Mouse (Mus musculus): ENCODE results near the gene Arhgef5.

The Arhgef5 gene

DNA sequence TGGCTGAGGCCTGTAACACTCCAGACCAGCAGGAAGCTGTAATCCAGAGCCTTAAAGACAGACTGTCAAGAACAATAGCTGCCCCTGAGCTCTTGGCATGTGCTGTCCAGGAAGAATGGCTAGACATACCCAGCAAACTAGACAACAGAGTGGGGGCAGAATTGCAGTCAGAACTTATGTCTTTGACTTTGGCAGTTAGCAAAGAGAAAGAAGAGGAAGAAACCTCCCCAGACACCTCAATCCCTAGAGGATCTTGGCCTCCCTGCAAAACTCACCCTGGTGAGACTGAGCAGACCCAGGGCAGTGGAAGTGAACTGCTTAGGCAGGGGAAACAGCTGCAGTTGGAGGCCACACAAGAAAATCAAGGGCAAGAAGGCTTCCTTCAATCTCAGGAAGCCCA, 7.2 kb downstream of the Arhgef5 start:
- no peak overlapping the region for H3K4me3 ChIP-seq (replicated peaks; ENCODE audit: low read length)
- H3K27me3 ChIP-seq (ENCODE audit: insufficient read depth, low read length) = peaks cover 10% of the 10 kb centered on the region; the same call in 1 of the 2 replicates
- TF ChIP-seq CTCF (conservative IDR thresholded peaks at IDR 0.05; ENCODE audit: low read length) = no peak
- no peak for TF ChIP-seq NANOG (IDR thresholded peaks at IDR 0.05; ENCODE audit: borderline replicate concordance, low read length)
- no peak for TF ChIP-seq POU5F1 (IDR thresholded peaks at IDR 0.05; ENCODE audit: borderline replicate concordance, low read length)
- H3K36me3 ChIP-seq (ENCODE audit: insufficient read depth, low read length) = no peaks in the 10 kb centered on the region
- no peaks in the 10 kb centered on the region for H3K9me3 ChIP-seq (ENCODE audit: low read length)
- no peaks in the 10 kb centered on the region for H3K4me1 ChIP-seq (replicated peaks; ENCODE audit: low read depth, low read length)

DNA sequence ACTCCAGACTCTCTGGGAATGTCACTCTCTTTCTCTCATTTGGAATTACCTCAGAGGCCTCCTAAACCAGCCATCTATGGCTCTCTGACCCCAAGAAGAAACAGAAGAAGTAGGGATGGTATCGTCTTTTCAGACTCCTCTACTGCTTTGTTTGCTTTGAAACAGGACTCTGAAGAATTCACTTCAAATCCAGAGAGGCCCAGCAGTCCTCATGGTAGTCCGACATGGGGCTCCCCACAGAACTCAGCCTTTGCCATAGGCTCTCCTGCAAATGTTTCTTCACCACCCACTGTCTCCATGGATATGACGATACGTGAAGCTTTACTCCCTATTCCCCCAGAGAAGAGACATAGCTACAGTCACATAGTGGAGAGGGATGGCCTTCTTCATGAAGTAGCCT, 8.7 kb downstream of the Arhgef5 start:
- Histone ChIP-seq H3K36me3 (ENCODE audit: insufficient read depth, low read length) (no peaks in the 10 kb centered on the region), H3K4me3 (replicated peaks; ENCODE audit: low read length) (no peak overlapping the region), H3K9me3 (ENCODE audit: low read length) (no peaks in the 10 kb centered on the region), H3K4me1 (replicated peaks; ENCODE audit: low read depth, low read length) (no peaks in the 10 kb centered on the region), H3K27me3 (ENCODE audit: insufficient read depth, low read length) (peaks cover 5% of the 10 kb centered on the region; the same call in 1 of the 2 replicates)
- no peak for TF ChIP-seq CTCF (conservative IDR thresholded peaks at IDR 0.05; ENCODE audit: low read length)
- TF ChIP-seq NANOG (IDR thresholded peaks at IDR 0.05; ENCODE audit: borderline replicate concordance, low read length) = no peak
- TF ChIP-seq POU5F1 (IDR thresholded peaks at IDR 0.05; ENCODE audit: borderline replicate concordance, low read length) = no peak

DNA sequence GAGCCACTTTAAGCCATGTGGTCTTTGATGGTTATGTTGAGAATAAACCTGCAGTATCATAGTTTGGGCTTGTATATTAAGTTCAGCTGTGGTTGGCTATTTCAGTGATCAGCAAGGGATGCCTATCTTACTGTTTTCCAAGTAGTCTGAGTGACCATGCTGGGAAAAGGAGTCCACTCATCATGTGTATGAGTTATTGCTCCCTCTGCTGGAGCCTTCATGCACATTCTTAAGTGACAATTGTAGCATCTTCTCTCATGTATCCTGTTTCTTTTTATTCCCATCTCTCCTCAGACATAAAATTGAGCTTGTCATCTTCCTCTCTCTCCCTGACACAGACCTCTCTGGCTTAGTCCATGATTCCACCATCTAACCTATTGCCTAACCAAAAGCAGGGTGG, 12.9 kb downstream of the Arhgef5 start:
- Histone ChIP-seq H3K9me3 (ENCODE audit: low read length) (no peaks in the 10 kb centered on the region), H3K27me3 (ENCODE audit: insufficient read depth, low read length) (peaks cover 5% of the 10 kb centered on the region; the same call in 1 of the 2 replicates), H3K4me3 (replicated peaks; ENCODE audit: low read length) (no peak overlapping the region), H3K36me3 (ENCODE audit: insufficient read depth, low read length) (no peaks in the 10 kb centered on the region; the same call in 1 of the 2 replicates), H3K4me1 (replicated peaks; ENCODE audit: low read depth, low read length) (no peaks in the 10 kb centered on the region)
- no peak for TF ChIP-seq POU5F1 (IDR thresholded peaks at IDR 0.05; ENCODE audit: borderline replicate concordance, low read length)
- peak; percentile 26; the same call in 1 of the 2 replicates for TF ChIP-seq CTCF (conservative IDR thresholded peaks at IDR 0.05; ENCODE audit: low read length)

DNA sequence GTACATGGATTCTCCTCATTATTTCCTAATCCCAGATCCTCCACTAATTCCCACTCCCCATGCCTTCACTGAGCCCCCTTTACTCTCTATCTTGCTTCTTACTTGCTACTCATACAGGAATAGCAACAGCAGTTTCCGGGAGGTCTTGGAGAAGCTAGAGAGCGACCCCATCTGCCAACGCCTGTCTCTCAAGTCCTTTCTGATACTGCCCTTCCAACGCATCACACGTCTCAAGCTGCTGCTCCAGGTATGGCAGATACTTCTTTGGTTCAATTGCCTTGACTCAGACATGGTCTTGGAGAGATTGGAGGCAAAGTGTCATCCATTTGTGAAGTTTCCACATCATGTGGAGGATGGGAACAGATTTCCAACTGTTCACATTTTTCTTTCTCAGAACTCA, 15.1 kb downstream of the Arhgef5 start:
- H3K36me3 ChIP-seq (ENCODE audit: insufficient read depth, low read length) = no peaks in the 10 kb centered on the region; the same call in 1 of the 2 replicates
- H3K4me1 ChIP-seq (replicated peaks; ENCODE audit: low read depth, low read length) = no peaks in the 10 kb centered on the region
- no peaks in the 10 kb centered on the region for H3K27me3 ChIP-seq (ENCODE audit: insufficient read depth, low read length)
- H3K4me3 ChIP-seq (replicated peaks; ENCODE audit: low read length) = no peak overlapping the region
- no peaks in the 10 kb centered on the region for H3K9me3 ChIP-seq (ENCODE audit: low read length)
- TF ChIP-seq NANOG (IDR thresholded peaks at IDR 0.05; ENCODE audit: borderline replicate concordance, low read length) (no peak), POU5F1 (IDR thresholded peaks at IDR 0.05; ENCODE audit: borderline replicate concordance, low read length) (no peak), CTCF (conservative IDR thresholded peaks at IDR 0.05; ENCODE audit: low read length) (no peak)

DNA sequence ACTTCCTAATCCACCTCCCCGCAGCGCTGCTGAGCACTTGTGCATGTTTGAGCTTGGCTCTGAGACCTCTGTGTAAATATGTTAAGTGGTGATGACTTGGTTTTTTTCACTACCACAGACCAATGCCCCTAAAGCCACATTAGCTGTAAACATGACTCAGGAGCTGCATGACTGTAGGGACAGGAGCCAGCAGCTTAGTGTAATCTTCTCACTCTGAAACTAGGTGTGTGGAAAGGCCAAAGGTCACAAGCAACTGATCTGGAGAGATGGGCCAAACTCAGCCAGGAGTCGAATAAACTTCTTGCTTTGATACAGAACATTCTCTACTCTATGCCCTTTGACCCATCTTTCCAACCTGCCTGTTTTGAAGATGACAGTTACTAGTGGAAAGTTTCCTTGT, 26.7 kb downstream of the Arhgef5 start:
- H3K36me3 ChIP-seq (ENCODE audit: insufficient read depth, low read length) = no peaks in the 10 kb centered on the region
- H3K4me3 ChIP-seq (replicated peaks; ENCODE audit: low read length) = no peak overlapping the region
- TF ChIP-seq POU5F1 (IDR thresholded peaks at IDR 0.05; ENCODE audit: borderline replicate concordance, low read length) (no peak), NANOG (IDR thresholded peaks at IDR 0.05; ENCODE audit: borderline replicate concordance, low read length) (no peak), CTCF (conservative IDR thresholded peaks at IDR 0.05; ENCODE audit: low read length) (no peak)

DNA sequence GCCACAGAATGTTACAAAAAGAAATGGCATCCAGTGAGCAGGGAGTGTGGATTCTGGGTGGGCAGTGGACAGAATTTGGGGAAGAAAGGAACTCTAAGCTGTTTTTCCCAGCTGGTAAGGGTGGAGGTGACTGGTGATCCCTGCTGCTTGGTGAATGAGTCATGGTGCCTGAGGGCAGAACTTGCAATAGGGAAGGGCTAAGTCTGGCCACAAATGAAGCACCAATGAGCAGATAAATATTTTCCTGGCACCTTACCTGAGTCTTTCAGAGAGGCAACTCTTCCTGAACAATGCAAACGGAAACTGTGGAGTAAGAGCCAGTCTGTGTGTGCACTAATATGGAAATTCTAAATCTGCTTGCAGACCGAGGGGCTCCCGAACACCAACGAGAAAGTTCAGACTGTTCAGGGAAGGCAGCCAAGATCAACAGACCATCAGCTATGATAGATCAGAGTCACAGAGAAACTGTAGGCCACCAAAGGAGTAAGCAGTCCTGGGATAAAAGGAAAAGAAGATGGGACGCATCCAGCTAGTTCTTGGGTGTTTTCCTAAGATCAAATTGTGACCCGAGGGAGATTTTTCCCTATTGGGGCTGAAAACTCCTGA, 27.2 kb downstream of the Arhgef5 start:
- Histone ChIP-seq H3K4me1 (replicated peaks; ENCODE audit: low read depth, low read length) (peaks cover 13% of the 10 kb centered on the region), H3K27me3 (ENCODE audit: insufficient read depth, low read length) (no peaks in the 10 kb centered on the region), H3K9me3 (ENCODE audit: low read length) (no peaks in the 10 kb centered on the region), H3K4me3 (replicated peaks; ENCODE audit: low read length) (no peak overlapping the region), H3K36me3 (ENCODE audit: insufficient read depth, low read length) (no peaks in the 10 kb centered on the region)
- TF ChIP-seq POU5F1 (IDR thresholded peaks at IDR 0.05; ENCODE audit: borderline replicate concordance, low read length) (no peak), CTCF (conservative IDR thresholded peaks at IDR 0.05; ENCODE audit: low read length) (no peak), NANOG (IDR thresholded peaks at IDR 0.05; ENCODE audit: borderline replicate concordance, low read length) (no peak)

More for the DNA sequence above, 26.7 kb downstream of the Arhgef5 start:
- Histone ChIP-seq H3K4me1 (replicated peaks; ENCODE audit: low read depth, low read length) (peaks cover 13% of the 10 kb centered on the region), H3K27me3 (ENCODE audit: insufficient read depth, low read length) (no peaks in the 10 kb centered on the region), H3K9me3 (ENCODE audit: low read length) (no peaks in the 10 kb centered on the region)

DNA sequence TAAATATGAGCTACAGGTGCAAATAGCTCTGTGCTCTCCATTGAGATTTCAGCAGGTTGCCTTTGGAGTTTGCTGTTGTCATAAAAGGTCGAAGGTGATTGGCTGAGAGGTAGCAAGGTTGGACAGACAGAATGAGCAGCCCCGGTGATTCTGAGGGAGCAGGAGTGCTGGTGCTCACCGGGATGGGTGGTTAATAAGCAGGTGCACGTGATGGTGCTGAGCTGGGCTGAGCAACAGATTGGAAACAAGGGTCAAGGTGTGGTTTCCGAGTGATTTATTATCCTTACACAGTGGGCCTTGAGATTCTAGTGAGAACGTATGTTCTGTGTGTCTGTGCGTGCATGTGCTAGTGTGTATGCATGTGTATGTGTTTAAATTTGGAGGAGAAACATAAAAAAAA, 27.8 kb downstream of the Arhgef5 start:
- H3K4me3 ChIP-seq (replicated peaks; ENCODE audit: low read length) = no peak overlapping the region
- H3K9me3 ChIP-seq (ENCODE audit: low read length) = no peaks in the 10 kb centered on the region
- H3K27me3 ChIP-seq (ENCODE audit: insufficient read depth, low read length) = no peaks in the 10 kb centered on the region
- no peaks in the 10 kb centered on the region for H3K36me3 ChIP-seq (ENCODE audit: insufficient read depth, low read length)
- TF ChIP-seq CTCF (conservative IDR thresholded peaks at IDR 0.05; ENCODE audit: low read length) (no peak), NANOG (IDR thresholded peaks at IDR 0.05; ENCODE audit: borderline replicate concordance, low read length) (no peak), POU5F1 (IDR thresholded peaks at IDR 0.05; ENCODE audit: borderline replicate concordance, low read length) (no peak)
- peaks cover 13% of the 10 kb centered on the region for H3K4me1 ChIP-seq (replicated peaks; ENCODE audit: low read depth, low read length)

DNA sequence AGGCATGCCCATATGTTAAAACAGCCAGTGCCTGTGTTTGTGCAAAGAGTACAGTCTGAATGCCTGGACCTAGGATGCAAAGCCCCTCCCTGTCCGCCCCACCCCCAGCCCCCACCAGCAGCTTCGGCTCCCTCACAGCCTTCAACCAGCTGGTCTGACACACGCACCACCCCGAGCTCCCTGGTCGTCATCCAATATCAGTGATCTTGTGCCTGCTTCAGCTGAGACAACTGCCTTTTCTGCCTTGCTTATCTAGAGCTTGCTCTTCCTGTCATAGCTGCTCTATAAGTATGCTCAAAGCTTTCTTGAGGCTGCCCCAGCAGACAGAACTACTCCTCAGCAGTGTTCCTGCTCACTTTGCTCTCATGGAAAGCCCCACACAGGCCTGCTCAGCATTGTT, 30.5 kb downstream of the Arhgef5 start:
- H3K27me3 ChIP-seq (ENCODE audit: insufficient read depth, low read length) = no peaks in the 10 kb centered on the region
- H3K4me1 ChIP-seq (replicated peaks; ENCODE audit: low read depth, low read length) = peaks cover 13% of the 10 kb centered on the region
- no peak overlapping the region for H3K4me3 ChIP-seq (replicated peaks; ENCODE audit: low read length)
- H3K36me3 ChIP-seq (ENCODE audit: insufficient read depth, low read length) = no peaks in the 10 kb centered on the region
- TF ChIP-seq CTCF (conservative IDR thresholded peaks at IDR 0.05; ENCODE audit: low read length) (no peak), POU5F1 (IDR thresholded peaks at IDR 0.05; ENCODE audit: borderline replicate concordance, low read length) (no peak), NANOG (IDR thresholded peaks at IDR 0.05; ENCODE audit: borderline replicate concordance, low read length) (no peak)
- no peaks in the 10 kb centered on the region for H3K9me3 ChIP-seq (ENCODE audit: low read length)
